Mouse (Mus musculus): ENCODE data around the gene Fam57a.

Fam57a gene

GRCm38 (mm10) chr11:76179495-76180145, at the start of gene Fam57a, which contains the start of gene Vps53:
Gene Fam57a (plus strand): TSS chr11:76179671.
Gene Vps53 (minus strand): TSS chr11:76179647.
- DNase-seq (ENCODE audit: low read depth, low spot score) = peak; percentile 91

GRCm38 (mm10) chr11:76130859-76131258, 48.6 kb upstream of the Fam57a start:
- no peak for DNase-seq (ENCODE audit: low read depth, low spot score)

- no peak for DNase-seq (ENCODE audit: low read depth, low spot score)
Observed at GRCm38 (mm10) chr11:76135641-76136437, 43.6 kb upstream of the Fam57a start.

- no peak for DNase-seq (ENCODE audit: low read depth, low spot score)
Observed at GRCm38 (mm10) chr11:76137996-76138395, 41.5 kb upstream of the Fam57a start.

GRCm38 (mm10) chr11:76144386-76144785, 35.1 kb upstream of the Fam57a start:
- no peak for DNase-seq (ENCODE audit: low read depth, low spot score)

- no peak for DNase-seq (ENCODE audit: low read depth, low spot score)
Observed at GRCm38 (mm10) chr11:76145169-76145568, 34.3 kb upstream of the Fam57a start.

GRCm38 (mm10) chr11:76146187-76147010, 33.1 kb upstream of the Fam57a start:
- no peak for DNase-seq (ENCODE audit: low read depth, low spot score)

- DNase-seq (ENCODE audit: low read depth, low spot score) = no peak
Observed at GRCm38 (mm10) chr11:76148055-76149008, 31.1 kb upstream of the Fam57a start.

- no peak for DNase-seq (ENCODE audit: low read depth, low spot score)
Observed at GRCm38 (mm10) chr11:76150980-76151379, 28.5 kb upstream of the Fam57a start.

GRCm38 (mm10) chr11:76153236-76153951, 26.1 kb upstream of the Fam57a start:
- peak; percentile 56 for DNase-seq (ENCODE audit: low read depth, low spot score)

- no peak for DNase-seq (ENCODE audit: low read depth, low spot score)
Observed at GRCm38 (mm10) chr11:76154200-76154599, 25.3 kb upstream of the Fam57a start.

- DNase-seq (ENCODE audit: low read depth, low spot score) = no peak
Observed at GRCm38 (mm10) chr11:76154861-76155260, 24.6 kb upstream of the Fam57a start.

GRCm38 (mm10) chr11:76158375-76158774, 21.1 kb upstream of the Fam57a start:
- no peak for DNase-seq (ENCODE audit: low read depth, low spot score)

GRCm38 (mm10) chr11:76160251-76160650, 19.2 kb upstream of the Fam57a start:
- no peak for DNase-seq (ENCODE audit: low read depth, low spot score)

- DNase-seq (ENCODE audit: low read depth, low spot score) = no peak
Observed at GRCm38 (mm10) chr11:76166657-76167056, 12.8 kb upstream of the Fam57a start.

- DNase-seq (ENCODE audit: low read depth, low spot score) = peak; percentile 74
Observed at GRCm38 (mm10) chr11:76167079-76167765, 12.2 kb upstream of the Fam57a start.

- no peak for DNase-seq (ENCODE audit: low read depth, low spot score)
Observed at GRCm38 (mm10) chr11:76168976-76169375, 10.5 kb upstream of the Fam57a start.

GRCm38 (mm10) chr11:76170207-76170606, 9.3 kb upstream of the Fam57a start:
- DNase-seq (ENCODE audit: low read depth, low spot score) = no peak

GRCm38 (mm10) chr11:76178726-76179494, 561 bp upstream of the Fam57a start:
- DNase-seq (ENCODE audit: low read depth, low spot score) = peak; percentile 51
